19 mouse cellular contexts compared by ENCODE assay signal in the genomic region with DNA sequence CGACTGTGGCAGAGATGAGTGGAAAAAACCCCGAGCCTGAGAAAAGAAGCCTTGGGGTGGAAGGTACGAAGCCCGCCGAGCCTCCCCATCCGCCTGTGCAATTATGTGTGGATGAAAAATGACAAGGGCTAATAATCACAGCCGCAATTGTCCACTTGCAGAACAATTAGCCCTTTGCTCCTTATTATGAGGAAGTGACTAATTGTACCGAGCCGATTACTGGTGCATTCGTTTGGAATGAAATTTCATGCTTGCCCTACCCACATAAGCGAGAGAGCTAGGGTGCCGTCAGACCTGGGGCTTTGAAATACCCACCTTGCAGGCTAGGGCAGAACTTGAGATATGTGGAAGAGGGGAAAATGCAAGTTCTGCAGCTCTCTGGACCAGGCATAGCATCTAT.
DNase-seq lines count a peak whose midpoint lies in the region; ATAC-seq and TF ChIP-seq lines count a peak whose summit lies in the region.
"Had no signal": no experiment of that assay in that cellular context is flagged by ENCODE, and none has a peak within 500 bp of the region (broad histone marks: within the 10 kb centered on the region; RNA-seq: fewer than 3 reads in every experiment).

No protein-coding gene starts in this region.

- no peak for DNase-seq in kidney, postnatal 0 days (ENCODE audit: low spot score)
- DNase-seq in kidney, postnatal 10 days, result no peak
- DNase-seq in embryonic facial prominence, embryonic 14.5 days (ENCODE audit: low spot score), result no peak
- DNase-seq in retina, postnatal 1 day, result peak; percentile 89
- DNase-seq in cerebellum, adult 9-10 months, result no peak
- no peak for DNase-seq in testis, postnatal 14 days (ENCODE audit: low spot score)
- DNase-seq: adrenal gland, adult 2 months; gastrocnemius, postnatal 25 days; heart, postnatal 4 days; lung, adult 2 months; thymus, postnatal 25 days had no signal

- TF ChIP-seq CTCF in kidney, postnatal 0 days (IDR thresholded peaks at IDR 0.05; ENCODE audit: low read depth), result no peak

- H3K27ac ChIP-seq in kidney, postnatal 0 days, result no peak overlapping the region
- no peak overlapping the region for H3K27ac ChIP-seq in embryonic facial prominence, embryonic 14.5 days (replicated peaks; ENCODE audit: low read depth, low read length)
- H3K27ac ChIP-seq in hindbrain, embryonic 12.5 days, result no peak overlapping the region
- H3K27ac ChIP-seq: heart, embryonic 13.5 days; limb, embryonic 15.5 days; macrophage; midbrain, embryonic 15.5 days; stomach, postnatal 0 days had no signal

- 0 out of 2 replicates have a peak, but pooled peaks cover 2% of the 10 kb centered on the region for H3K4me1 ChIP-seq in kidney, postnatal 0 days (replicated peaks; ENCODE audit: insufficient read depth, low read length)
- H3K4me1 ChIP-seq in embryonic facial prominence, embryonic 14.5 days (ENCODE audit: control insufficient read depth, insufficient read depth, low read length), result peaks cover 7% of the 10 kb centered on the region; the same call in 1 of the 2 replicates
- H3K4me1 ChIP-seq in hindbrain, embryonic 12.5 days, result peaks cover 13% of the 10 kb centered on the region

- H3K4me3 ChIP-seq in kidney, postnatal 0 days (replicated peaks; ENCODE audit: low read depth, low read length), result no peak overlapping the region
- 0 out of 2 replicates have a peak overlapping the region, but pooled peaks have one; percentile 8 for H3K4me3 ChIP-seq in embryonic facial prominence, embryonic 14.5 days (ENCODE audit: low read depth, low read length)
- no peak overlapping the region for H3K4me3 ChIP-seq in hindbrain, embryonic 12.5 days
- H3K4me3 ChIP-seq: heart, embryonic 13.5 days; layer of hippocampus, adult 2 months; limb, embryonic 15.5 days; midbrain, embryonic 15.5 days had no signal

- WGBS in kidney, postnatal 0 days, result 34% methylated on average over 12 of the region's 12 CpGs
- WGBS in embryonic facial prominence, embryonic 14.5 days, result 29% methylated on average over 12 of the region's 12 CpGs
- 22% methylated on average over 12 of the region's 12 CpGs for WGBS in hindbrain, embryonic 12.5 days

- H3K9ac ChIP-seq in kidney, postnatal 0 days (ENCODE audit: low read depth, low read length), result no peak overlapping the region
- H3K9ac ChIP-seq in embryonic facial prominence, embryonic 14.5 days (ENCODE audit: low read depth, low read length), result no peak overlapping the region
- no peak overlapping the region for H3K9ac ChIP-seq in hindbrain, embryonic 12.5 days
- H3K9ac ChIP-seq: heart, embryonic 13.5 days; limb, embryonic 15.5 days; midbrain, embryonic 15.5 days had no signal

- H3K4me2 ChIP-seq in kidney, postnatal 0 days (ENCODE audit: low read length), result peak overlapping the region; percentile 30; the same call in 1 of the 2 replicates
- peak overlapping the region; percentile 36 for H3K4me2 ChIP-seq in embryonic facial prominence, embryonic 14.5 days (ENCODE audit: low read depth, low read length)
- H3K4me2 ChIP-seq in hindbrain, embryonic 12.5 days (replicated peaks), result peak overlapping the region; percentile 25; the same call in 1 of the 2 replicates
- H3K4me2 ChIP-seq: limb, embryonic 15.5 days had no signal

- H3K9me3 ChIP-seq in kidney, postnatal 0 days (replicated peaks; ENCODE audit: low read length), result no peaks in the 10 kb centered on the region
- no peaks in the 10 kb centered on the region for H3K9me3 ChIP-seq in embryonic facial prominence, embryonic 14.5 days (ENCODE audit: control insufficient read depth, low read length)
- H3K9me3 ChIP-seq in hindbrain, embryonic 12.5 days (replicated peaks), result no peaks in the 10 kb centered on the region
- H3K9me3 ChIP-seq: G1E; heart, embryonic 13.5 days; limb, embryonic 15.5 days; midbrain, embryonic 15.5 days had no signal

- H3K27me3 ChIP-seq in kidney, postnatal 0 days (ENCODE audit: insufficient read depth, low read length), result no peaks in the 10 kb centered on the region
- H3K27me3 ChIP-seq in embryonic facial prominence, embryonic 14.5 days (replicated peaks; ENCODE audit: control insufficient read depth, insufficient read depth, low read length), result no peaks in the 10 kb centered on the region
- peaks cover 16% of the 10 kb centered on the region for H3K27me3 ChIP-seq in hindbrain, embryonic 12.5 days
- H3K27me3 ChIP-seq: limb, embryonic 15.5 days; midbrain, embryonic 15.5 days had no signal

- H3K36me3 ChIP-seq in kidney, postnatal 0 days (ENCODE audit: insufficient read depth, low read length), result no peaks in the 10 kb centered on the region
- no peaks in the 10 kb centered on the region for H3K36me3 ChIP-seq in embryonic facial prominence, embryonic 14.5 days (ENCODE audit: control insufficient read depth, insufficient read depth, low read length)
- no peaks in the 10 kb centered on the region for H3K36me3 ChIP-seq in hindbrain, embryonic 12.5 days
- H3K36me3 ChIP-seq: G1E; heart, embryonic 13.5 days; limb, embryonic 15.5 days; midbrain, embryonic 15.5 days had no signal

- no peak for ATAC-seq in kidney, postnatal 0 days (replicated peaks; ENCODE audit: low FRiP score, low read depth)
- ATAC-seq in embryonic facial prominence, embryonic 14.5 days (ENCODE audit: low read depth), result no peak
- no peak for ATAC-seq in hindbrain, embryonic 12.5 days (ENCODE audit: low FRiP score)
- ATAC-seq: midbrain, embryonic 15.5 days had no signal
